In the genomic region with DNA sequence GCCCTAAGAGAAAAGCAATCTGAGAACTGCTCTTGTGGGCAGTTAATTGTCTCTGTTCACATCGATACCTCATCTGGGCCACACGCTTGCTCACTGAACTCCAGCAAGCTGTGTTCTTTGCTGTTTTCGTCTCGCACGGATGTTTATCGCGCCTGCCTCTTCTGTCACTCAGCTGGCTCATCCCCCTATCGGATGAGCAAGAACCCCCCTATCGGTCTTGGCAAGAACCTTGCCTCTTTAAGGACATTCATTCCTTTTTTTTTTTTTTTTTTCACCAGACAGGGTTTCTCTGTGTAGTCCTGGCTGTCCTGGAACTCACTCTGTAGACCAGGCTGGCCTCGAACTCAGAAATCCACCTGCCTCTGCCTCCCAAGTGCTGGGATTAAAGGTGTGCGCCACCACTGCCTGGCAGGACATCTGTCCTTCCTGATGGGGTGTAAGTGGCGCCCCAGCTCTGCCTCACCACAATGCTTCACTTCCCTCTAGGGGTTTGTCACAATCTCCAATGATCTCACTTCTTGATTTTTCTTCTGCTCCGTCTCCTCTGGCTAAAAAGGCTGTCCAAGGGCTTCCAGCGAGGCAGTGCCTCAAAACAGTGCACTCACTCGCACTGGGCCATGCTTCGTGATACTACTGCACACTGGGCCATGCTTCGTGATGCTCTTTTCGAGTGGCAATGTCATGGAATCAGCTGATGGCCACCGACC, we compare ENCODE assay signal across 16 mouse cellular contexts. TPM values are rescaled to one million over a fixed set of nuclear protein-coding genes. Genes with fewer than 3 reads are reported as not detected.
DNase-seq lines count a peak whose midpoint lies in the region.
"Had no signal": no experiment of that assay in that cellular context is flagged by ENCODE, and none has a peak within 500 bp of the region (broad histone marks: within the 10 kb centered on the region; RNA-seq: fewer than 3 reads in every experiment).

No protein-coding gene starts in this region.

- no peaks in the 10 kb centered on the region for H3K36me3 ChIP-seq in megakaryocyte, embryonic 14.5 days (replicated peaks; ENCODE audit: low read length)
- H3K36me3 ChIP-seq in splenic B cell, adult 2 months (ENCODE audit: control insufficient read depth, insufficient read depth, low read length, poor library complexity, severe bottlenecking), result no peaks in the 10 kb centered on the region
- H3K36me3 ChIP-seq in embryonic facial prominence, embryonic 10.5 days (replicated peaks), result no peaks in the 10 kb centered on the region
- H3K36me3 ChIP-seq: hindbrain, embryonic 10.5 days had no signal

- H3K27me3 ChIP-seq in megakaryocyte, embryonic 14.5 days (replicated peaks), result no peaks in the 10 kb centered on the region
- H3K27me3 ChIP-seq in splenic B cell, adult 2 months (ENCODE audit: control insufficient read depth, insufficient read depth, low read length, poor library complexity, severe bottlenecking), result no peaks in the 10 kb centered on the region
- no peaks in the 10 kb centered on the region; the same call in 1 of the 2 replicates for H3K27me3 ChIP-seq in embryonic facial prominence, embryonic 10.5 days (replicated peaks; ENCODE audit: low read depth, poor library complexity, severe bottlenecking)

- peaks cover 77% of the 10 kb centered on the region for H3K4me1 ChIP-seq in megakaryocyte, embryonic 14.5 days
- H3K4me1 ChIP-seq in embryonic facial prominence, embryonic 10.5 days, result peaks cover 24% of the 10 kb centered on the region

- 85% methylated on average over 19 of the region's 19 CpGs for WGBS in embryonic facial prominence, embryonic 10.5 days

- no peaks in the 10 kb centered on the region for H3K9me3 ChIP-seq in megakaryocyte, embryonic 14.5 days
- H3K9me3 ChIP-seq in embryonic facial prominence, embryonic 10.5 days, result no peaks in the 10 kb centered on the region
- H3K9me3 ChIP-seq: hindbrain, embryonic 10.5 days had no signal

- peak; percentile 45 for DNase-seq in lung, postnatal 25 days (ENCODE audit: low spot score)
- DNase-seq in lung, adult 18-20 months, result no peak
- DNase-seq in R1 (ENCODE audit: low read depth, low spot score), result peak; percentile 39
- peak; percentile 86 for DNase-seq in splenic B cell, adult 2 months (ENCODE audit: low read depth, low spot score)
- no peak for DNase-seq in embryonic facial prominence, embryonic 10.5 days (ENCODE audit: low spot score)
- no peak for DNase-seq in adrenal gland, postnatal 10 days
- DNase-seq in gastrocnemius, adult 8-10 months (ENCODE audit: low spot score in 2 of 2), result no peak
- DNase-seq: kidney, adult 11 months; thymus, postnatal 36 days had no signal

- H3K4me3 ChIP-seq in megakaryocyte, embryonic 14.5 days (replicated peaks), result peak overlapping the region; percentile 72
- H3K4me3 ChIP-seq in embryonic facial prominence, embryonic 10.5 days, result no peak overlapping the region
- H3K4me3 ChIP-seq: hindbrain, embryonic 10.5 days had no signal

- H3K27ac ChIP-seq in embryonic facial prominence, embryonic 10.5 days (replicated peaks), result no peak overlapping the region
- H3K27ac ChIP-seq: hindbrain, embryonic 10.5 days had no signal

RNA-seq across cellular contexts. Expression of gene Cdc42, which starts 8.0 kb away (rescaled TPM):
- polyA plus RNA-seq in megakaryocyte, embryonic 14.5 days (2012; ENCODE audit: insufficient read depth, low replicate concordance), result 4.3 and 28.1 TPM in 2 replicates
- 568 and 585 TPM in 2 replicates for polyA plus RNA-seq in embryonic facial prominence, embryonic 10.5 days (2016; fragmentation: Nextera tagmentation; extraction: Ambion mirVana)
- 100 to 1,000 TPM; 348 to 351 TPM for total RNA-seq in adrenal gland, postnatal 10 days (2021)
- 100 to 1,000 TPM; 173 to 188 (median 177) TPM for total RNA-seq in gastrocnemius, adult 8-10 months (2022)

RNA-seq across cellular contexts. Expression of gene Cela3a, which starts 44.1 kb away (rescaled TPM):
- polyA plus RNA-seq in megakaryocyte, embryonic 14.5 days (2012; ENCODE audit: insufficient read depth, low replicate concordance), result not detected in 2 replicates
- not detected in 2 replicates for polyA plus RNA-seq in embryonic facial prominence, embryonic 10.5 days (2016; fragmentation: Nextera tagmentation; extraction: Ambion mirVana)
- total RNA-seq in adrenal gland, postnatal 10 days (2021), result not detected
- total RNA-seq in gastrocnemius, adult 8-10 months (2022), result not detected
- total RNA-seq: heart, adult 18-20 months; layer of hippocampus, adult 8-10 months; left cerebral cortex, postnatal 36 days had no signal
- polyA plus RNA-seq: cortical plate, adult 2 months; hindbrain, embryonic 10.5 days; lung, postnatal 0 days had no signal

Comparison
In these comparisons a context has a peak if more than half of its experiments do, and no peak if none do; other contexts are left out.
1. DNase-seq: peak in lung, postnatal 25 days (single experiment), R1 (single experiment) and splenic B cell, adult 2 months (single experiment); none in lung, adult 18-20 months (0 of 2), embryonic facial prominence, embryonic 10.5 days (single experiment), adrenal gland, postnatal 10 days (single experiment) and gastrocnemius, adult 8-10 months (0 of 2).